Mouse (Mus musculus): ENCODE results near the gene Foxn2. TPM values are rescaled to one million over a fixed set of nuclear protein-coding genes. Genes with fewer than 3 reads are reported as not detected.
"Not testable (repeated sequence)": the region's sequence is repeated elsewhere in the genome, so short reads cannot be mapped to it uniquely, and the experiment has no call there.

The Foxn2 gene
- total and polyA plus RNA-seq, 2 experiments from 2014 or later = 5.4 to 9.0 TPM

DNA sequence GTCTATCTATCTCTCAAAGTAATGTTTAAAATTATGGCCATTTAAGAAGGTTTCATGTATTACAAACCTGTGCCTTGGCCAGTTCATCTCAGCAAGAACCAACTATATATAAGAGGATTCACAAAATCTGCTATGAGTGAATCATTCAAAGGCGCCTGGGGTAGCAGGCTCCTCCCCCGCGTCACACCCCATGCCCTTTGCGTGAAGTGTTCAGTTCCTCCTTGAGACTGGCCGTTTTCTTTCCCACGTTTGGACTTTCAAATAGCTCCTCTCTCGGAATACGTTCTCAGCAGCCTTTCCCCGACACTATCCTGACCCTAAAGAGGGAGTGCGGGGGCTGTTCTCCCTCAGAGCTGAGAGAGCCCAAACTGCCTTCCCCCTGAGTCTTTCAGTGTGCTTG is 5.2 kb upstream of the Foxn2 start:
- Histone ChIP-seq H3K36me3 (replicated peaks; ENCODE audit: control insufficient read depth, insufficient read depth, low read length) (no peaks in the 10 kb centered on the region), H3K27ac (ENCODE audit: low read depth) (no peak overlapping the region), H3K4me1 (ENCODE audit: control insufficient read depth, insufficient read depth) (peaks cover 5% of the 10 kb centered on the region; the same call in 1 of the 2 replicates), H3K9me3 (replicated peaks; ENCODE audit: control insufficient read depth, low read length) (no peaks in the 10 kb centered on the region), H3K9ac (replicated peaks; ENCODE audit: low read depth, low read length) (no peak overlapping the region), H3K27me3 (ENCODE audit: control insufficient read depth, insufficient read depth, low read length) (no peaks in the 10 kb centered on the region), H3K4me2 (ENCODE audit: low read depth, low read length) (no peak overlapping the region), H3K4me3 (ENCODE audit: low read depth, low read length) (no peak overlapping the region)
- TF ChIP-seq CTCF (IDR thresholded peaks at IDR 0.05; ENCODE audit: low read depth) (no peak), EP300 (IDR thresholded peaks at IDR 0.05; ENCODE audit: low read depth) (no peak)
- WGBS = 57% methylated on average over 10 of the region's 10 CpGs
- no peak for ATAC-seq (ENCODE audit: insufficient read depth, low read depth)
- DNase-seq (ENCODE audit: low spot score) = no peak

DNA sequence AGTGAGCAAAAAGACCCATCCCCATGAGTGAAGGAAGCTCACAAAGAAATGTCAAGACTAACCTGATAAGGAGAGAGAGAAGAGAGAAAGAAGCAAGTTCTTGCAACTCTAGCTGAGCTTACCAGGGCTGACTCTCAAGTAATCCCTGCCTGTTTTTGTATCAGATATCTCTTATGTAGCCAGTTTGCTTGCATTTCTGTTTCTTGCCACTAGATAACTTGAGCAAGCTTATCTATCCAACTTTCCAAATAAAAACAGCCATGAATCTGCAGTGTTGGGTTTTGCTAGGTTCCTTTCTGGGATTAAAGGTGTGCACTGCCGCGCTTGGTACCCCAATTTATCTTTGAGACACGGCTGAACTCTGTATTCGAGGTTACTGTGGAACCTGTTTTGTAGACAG is 4.2 kb upstream of the Foxn2 start:
- H3K36me3 ChIP-seq (replicated peaks; ENCODE audit: control insufficient read depth, insufficient read depth, low read length) = no peaks in the 10 kb centered on the region
- H3K4me3 ChIP-seq (ENCODE audit: low read depth, low read length) = no peak overlapping the region
- H3K9ac ChIP-seq (replicated peaks; ENCODE audit: low read depth, low read length) = no peak overlapping the region
- H3K4me2 ChIP-seq (ENCODE audit: low read depth, low read length) = no peak overlapping the region
- no peak for ATAC-seq (ENCODE audit: insufficient read depth, low read depth)
- H3K27ac ChIP-seq (ENCODE audit: low read depth) = no peak overlapping the region
- H3K9me3 ChIP-seq (replicated peaks; ENCODE audit: control insufficient read depth, low read length) = no peaks in the 10 kb centered on the region
- no peaks in the 10 kb centered on the region for H3K27me3 ChIP-seq (ENCODE audit: control insufficient read depth, insufficient read depth, low read length)
- TF ChIP-seq CTCF (IDR thresholded peaks at IDR 0.05; ENCODE audit: low read depth) = no peak
- TF ChIP-seq EP300 (IDR thresholded peaks at IDR 0.05; ENCODE audit: low read depth) = no peak
- H3K4me1 ChIP-seq (ENCODE audit: control insufficient read depth, insufficient read depth) = peaks cover 5% of the 10 kb centered on the region; the same call in 1 of the 2 replicates
- DNase-seq (ENCODE audit: low spot score) = no peak
- WGBS = 86% methylated on average over 4 of the region's 4 CpGs

DNA sequence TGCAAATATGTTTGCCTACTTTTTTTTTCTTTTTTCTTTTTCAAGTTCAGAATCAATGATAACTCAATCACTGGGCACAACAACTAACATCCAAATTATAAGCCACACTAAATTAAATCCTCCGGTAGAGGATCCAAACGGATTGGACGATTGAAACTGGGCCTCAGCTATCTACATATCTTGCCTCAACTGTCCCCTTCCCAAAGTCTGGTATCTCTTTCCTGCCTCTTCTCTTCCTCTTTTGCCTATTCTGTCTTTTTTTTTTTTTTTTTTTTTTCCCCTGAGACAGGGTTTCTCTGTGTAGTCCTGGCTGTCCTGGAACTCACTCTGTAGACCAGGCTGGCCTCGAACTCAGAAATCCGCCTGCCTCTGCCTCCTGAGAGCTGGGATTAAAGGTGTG is 3.8 kb upstream of the Foxn2 start:
- ATAC-seq (ENCODE audit: insufficient read depth, low read depth); H3K4me2 ChIP-seq (ENCODE audit: low read depth, low read length); H3K4me3 ChIP-seq (ENCODE audit: low read depth, low read length); H3K9ac ChIP-seq (replicated peaks; ENCODE audit: low read depth, low read length); H3K4me1 ChIP-seq (ENCODE audit: control insufficient read depth, insufficient read depth); H3K36me3 ChIP-seq (replicated peaks; ENCODE audit: control insufficient read depth, insufficient read depth, low read length); H3K9me3 ChIP-seq (replicated peaks; ENCODE audit: control insufficient read depth, low read length); H3K27me3 ChIP-seq (ENCODE audit: control insufficient read depth, insufficient read depth, low read length); DNase-seq (ENCODE audit: low spot score); H3K27ac ChIP-seq (ENCODE audit: low read depth): not testable (repeated sequence)
- WGBS = 86% methylated on average over 5 of the region's 5 CpGs

DNA sequence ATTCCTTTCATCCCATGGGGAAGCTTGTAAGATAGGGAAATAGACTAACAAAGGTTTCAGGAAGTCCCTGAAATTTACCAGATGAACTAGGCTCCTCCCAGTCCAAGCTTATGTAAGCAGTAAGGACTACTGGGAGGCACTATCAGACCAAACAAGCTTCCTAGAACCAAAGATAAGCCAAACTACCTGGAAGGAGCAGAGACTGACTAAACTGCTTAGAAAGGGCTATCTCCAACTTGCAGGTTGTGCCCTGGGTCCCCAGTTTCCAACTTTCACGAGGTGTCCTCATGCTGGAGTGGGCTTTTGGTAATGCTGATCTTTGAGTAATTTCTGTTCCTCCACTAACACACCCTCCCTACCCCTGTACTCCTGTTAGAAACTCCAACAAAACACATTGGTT is 3.1 kb upstream of the Foxn2 start:
- Histone ChIP-seq H3K27me3 (ENCODE audit: control insufficient read depth, insufficient read depth, low read length) (no peaks in the 10 kb centered on the region), H3K36me3 (replicated peaks; ENCODE audit: control insufficient read depth, insufficient read depth, low read length) (no peaks in the 10 kb centered on the region), H3K27ac (ENCODE audit: low read depth) (no peak overlapping the region), H3K4me3 (ENCODE audit: low read depth, low read length) (no peak overlapping the region), H3K9me3 (replicated peaks; ENCODE audit: control insufficient read depth, low read length) (no peaks in the 10 kb centered on the region), H3K4me1 (ENCODE audit: control insufficient read depth, insufficient read depth) (peaks cover 5% of the 10 kb centered on the region; the same call in 1 of the 2 replicates), H3K4me2 (ENCODE audit: low read depth, low read length) (no peak overlapping the region), H3K9ac (replicated peaks; ENCODE audit: low read depth, low read length) (no peak overlapping the region)
- WGBS = 71% methylated on average over 1 of the region's 1 CpGs
- no peak for DNase-seq (ENCODE audit: low spot score)
- ATAC-seq (ENCODE audit: insufficient read depth, low read depth) = no peak
- no peak for TF ChIP-seq EP300 (IDR thresholded peaks at IDR 0.05; ENCODE audit: low read depth)
- no peak for TF ChIP-seq CTCF (IDR thresholded peaks at IDR 0.05; ENCODE audit: low read depth)

DNA sequence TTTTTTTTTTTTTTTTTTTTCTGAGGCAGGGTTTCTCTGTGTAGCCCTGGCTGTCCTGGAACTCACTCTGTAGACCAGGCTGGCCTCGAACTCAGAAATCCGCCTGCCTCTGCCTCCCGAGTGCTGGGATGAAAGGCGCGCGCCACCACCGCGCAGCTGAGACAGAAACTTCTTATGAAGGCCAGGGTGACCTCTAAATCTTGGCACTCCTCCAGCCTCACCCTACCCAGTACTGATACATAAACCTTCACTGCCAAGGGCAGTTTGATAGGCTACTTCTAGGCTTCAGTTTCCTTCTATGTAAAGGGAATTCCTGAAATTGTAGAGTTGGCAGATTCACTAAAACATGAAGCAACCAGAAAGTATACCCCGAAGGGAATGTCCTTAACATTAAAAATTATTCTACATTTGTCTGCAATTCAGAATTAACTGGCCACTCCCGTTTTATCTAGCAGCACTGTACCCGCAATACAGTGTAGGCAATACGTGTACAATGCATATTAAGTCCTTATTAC is 918 bp upstream of the Foxn2 start:
- H3K27ac ChIP-seq (ENCODE audit: low read depth) = peak overlapping the region; percentile 66; the same call in 1 of the 2 replicates
- H3K36me3 ChIP-seq (replicated peaks; ENCODE audit: control insufficient read depth, insufficient read depth, low read length) = no peaks in the 10 kb centered on the region
- H3K9me3 ChIP-seq (replicated peaks; ENCODE audit: control insufficient read depth, low read length) = no peaks in the 10 kb centered on the region
- H3K27me3 ChIP-seq (ENCODE audit: control insufficient read depth, insufficient read depth, low read length) = no peaks in the 10 kb centered on the region
- WGBS = 73% methylated on average over 12 of the region's 12 CpGs
- DNase-seq (ENCODE audit: low spot score) (no peak), ATAC-seq (ENCODE audit: insufficient read depth, low read depth) (no peak)
- H3K4me1 ChIP-seq (ENCODE audit: control insufficient read depth, insufficient read depth) = peaks cover 5% of the 10 kb centered on the region; the same call in 1 of the 2 replicates
- peak overlapping the region; percentile 97 for H3K4me2 ChIP-seq (ENCODE audit: low read depth, low read length)
- H3K4me3 ChIP-seq (ENCODE audit: low read depth, low read length) = peak overlapping the region; percentile 91
- TF ChIP-seq EP300 (IDR thresholded peaks at IDR 0.05; ENCODE audit: low read depth) = no peak
- TF ChIP-seq CTCF (IDR thresholded peaks at IDR 0.05; ENCODE audit: low read depth) = no peak
- no peak overlapping the region for H3K9ac ChIP-seq (replicated peaks; ENCODE audit: low read depth, low read length)

DNA sequence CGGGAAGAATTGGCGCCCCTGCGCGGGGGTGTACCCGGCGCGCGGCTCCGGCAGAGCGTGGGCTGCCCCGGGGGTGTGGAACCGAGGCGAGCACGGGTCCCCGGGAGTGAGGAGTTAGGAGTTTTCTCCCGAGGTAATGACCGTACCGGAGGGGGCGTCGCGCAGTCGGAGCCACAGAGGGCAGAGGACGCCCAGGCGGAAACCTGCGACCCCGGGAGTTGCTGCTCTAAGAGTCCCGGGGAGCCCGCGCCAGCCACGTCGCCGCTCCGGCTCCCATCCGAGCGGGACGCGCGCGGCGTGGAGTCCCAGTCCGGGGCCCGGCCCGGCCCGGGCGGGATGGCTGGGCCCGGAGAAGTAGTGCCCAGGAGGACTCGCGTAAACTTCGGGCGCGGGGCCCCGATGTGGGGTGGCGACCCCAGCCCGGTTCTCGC is 505 bp downstream of the Foxn2 start:
- H3K4me3 ChIP-seq (ENCODE audit: low read depth, low read length) = peak overlapping the region; percentile 91
- no peaks in the 10 kb centered on the region for H3K27me3 ChIP-seq (ENCODE audit: control insufficient read depth, insufficient read depth, low read length)
- under 1% methylated on average over 48 of the region's 55 CpGs for WGBS
- H3K36me3 ChIP-seq (replicated peaks; ENCODE audit: control insufficient read depth, insufficient read depth, low read length) = no peaks in the 10 kb centered on the region
- peaks cover 5% of the 10 kb centered on the region; the same call in 1 of the 2 replicates for H3K4me1 ChIP-seq (ENCODE audit: control insufficient read depth, insufficient read depth)
- H3K4me2 ChIP-seq (ENCODE audit: low read depth, low read length) = peak overlapping the region; percentile 97
- no peaks in the 10 kb centered on the region for H3K9me3 ChIP-seq (replicated peaks; ENCODE audit: control insufficient read depth, low read length)
- no peak for TF ChIP-seq EP300 (IDR thresholded peaks at IDR 0.05; ENCODE audit: low read depth)
- TF ChIP-seq CTCF (IDR thresholded peaks at IDR 0.05; ENCODE audit: low read depth) = no peak
- ATAC-seq (ENCODE audit: insufficient read depth, low read depth) = peak; percentile 42
- peak overlapping the region; percentile 94 for H3K9ac ChIP-seq (replicated peaks; ENCODE audit: low read depth, low read length)
- DNase-seq (ENCODE audit: low spot score) = peak; percentile 35
- H3K27ac ChIP-seq (ENCODE audit: low read depth) = peak overlapping the region; percentile 84

Data from heart, postnatal 0 days (tissue).